Mouse (Mus musculus): ENCODE results near the gene Slc22a18. TPM values are rescaled to one million over a fixed set of nuclear protein-coding genes. Genes with fewer than 3 reads are reported as not detected.
A peak's percentile ranks its signal among the peaks of the same experiment; 100 is the strongest.

Slc22a18 gene
- 2.7 and 3.3 TPM in 2 replicates for polyA plus RNA-seq (2015; fragmentation: Nextera tagmentation; extraction: Ambion mirVana)

GRCm38 (mm10) chr7:143473347-143474101 lies at the start of gene Slc22a18:
Gene Slc22a18 (plus strand): TSS chr7:143473736.
- no peak for ATAC-seq (ENCODE audit: insufficient number of reproducible peaks, low FRiP score, low TSS enrichment, low read depth)
- H3K4me3 ChIP-seq, result peak within 1 kb of the TSS; percentile 16; the same call in 1 of the 2 replicates
- H3K4me2 ChIP-seq, result peak within 1 kb of the TSS; percentile 22
- no peak within 1 kb of the TSS for H3K9ac ChIP-seq
- no peaks in the 10 kb centered on the region; the same call in 1 of the 2 replicates for H3K27me3 ChIP-seq
- 27% methylated on average over 4 of the region's 4 CpGs for WGBS
- peaks cover 17% of the 10 kb centered on the region for H3K4me1 ChIP-seq
- H3K9me3 ChIP-seq, result no peaks in the 10 kb centered on the region
- no peaks in the 10 kb centered on the region for H3K36me3 ChIP-seq
- H3K27ac ChIP-seq, result no peak within 1 kb of the TSS

GRCm38 (mm10) chr7:143428142-143428813 lies 45.3 kb upstream of the Slc22a18 start:
- no peak overlapping the region for H3K9ac ChIP-seq
- ATAC-seq (ENCODE audit: insufficient number of reproducible peaks, low FRiP score, low TSS enrichment, low read depth), result no peak
- whole genome bisulfite sequencing, result 73% methylated on average over 23 of the region's 23 CpGs

GRCm38 (mm10) chr7:143428814-143429499 lies 44.6 kb upstream of the Slc22a18 start:
- Histone ChIP-seq H3K4me2 (no peak overlapping the region), H3K36me3 (no peaks in the 10 kb centered on the region), H3K9ac (no peak overlapping the region), H3K4me3 (no peak overlapping the region), H3K4me1 (peaks cover 7% of the 10 kb centered on the region; the same call in 1 of the 2 replicates), H3K27ac (no peak overlapping the region), H3K9me3 (no peaks in the 10 kb centered on the region), H3K27me3 (no peaks in the 10 kb centered on the region)
- WGBS, result 79% methylated on average over 2 of the region's 2 CpGs
- ATAC-seq (ENCODE audit: insufficient number of reproducible peaks, low FRiP score, low TSS enrichment, low read depth), result 0 out of 2 replicates have a peak, but pooled peaks have one; percentile 13

More at GRCm38 (mm10) chr7:143428142-143428813, 45.3 kb upstream of the Slc22a18 start:
- Histone ChIP-seq H3K9me3 (no peaks in the 10 kb centered on the region), H3K27me3 (no peaks in the 10 kb centered on the region), H3K4me2 (no peak overlapping the region), H3K4me3 (no peak overlapping the region), H3K4me1 (peaks cover 4% of the 10 kb centered on the region; the same call in 1 of the 2 replicates), H3K36me3 (no peaks in the 10 kb centered on the region), H3K27ac (no peak overlapping the region)

- no peak overlapping the region for H3K4me3 ChIP-seq
- H3K4me2 ChIP-seq, result no peak overlapping the region
- H3K27ac ChIP-seq, result no peak overlapping the region
- H3K4me1 ChIP-seq, result peaks cover 9% of the 10 kb centered on the region
- no peak for ATAC-seq (ENCODE audit: insufficient number of reproducible peaks, low FRiP score, low TSS enrichment, low read depth)
- H3K27me3 ChIP-seq, result no peaks in the 10 kb centered on the region
- H3K9ac ChIP-seq, result no peak overlapping the region
- no peaks in the 10 kb centered on the region for H3K36me3 ChIP-seq
- 81% methylated on average over 1 of the region's 1 CpGs for whole genome bisulfite sequencing
- H3K9me3 ChIP-seq, result no peaks in the 10 kb centered on the region
Observed at GRCm38 (mm10) chr7:143432631-143433030, 40.9 kb upstream of the Slc22a18 start.

- Histone ChIP-seq H3K9me3 (no peaks in the 10 kb centered on the region), H3K4me1 (peaks cover 15% of the 10 kb centered on the region), H3K9ac (no peak overlapping the region), H3K27ac (no peak overlapping the region), H3K4me2 (no peak overlapping the region), H3K36me3 (no peaks in the 10 kb centered on the region), H3K4me3 (no peak overlapping the region), H3K27me3 (no peaks in the 10 kb centered on the region)
- 44% methylated on average over 7 of the region's 7 CpGs for WGBS
- ATAC-seq (ENCODE audit: insufficient number of reproducible peaks, low FRiP score, low TSS enrichment, low read depth), result no peak
Observed at GRCm38 (mm10) chr7:143433331-143433730, 40.2 kb upstream of the Slc22a18 start.

- H3K27me3 ChIP-seq, result no peaks in the 10 kb centered on the region
- no peak for ATAC-seq (ENCODE audit: insufficient number of reproducible peaks, low FRiP score, low TSS enrichment, low read depth)
- H3K9ac ChIP-seq, result peak overlapping the region; percentile 50
- peak overlapping the region; percentile 88 for H3K4me2 ChIP-seq
- peak overlapping the region; percentile 45 for H3K4me3 ChIP-seq
- peaks cover 18% of the 10 kb centered on the region for H3K4me1 ChIP-seq
- WGBS, result 24% methylated on average over 18 of the region's 18 CpGs
- H3K27ac ChIP-seq, result peak overlapping the region; percentile 54; the same call in 1 of the 2 replicates
- no peaks in the 10 kb centered on the region for H3K9me3 ChIP-seq
- H3K36me3 ChIP-seq, result no peaks in the 10 kb centered on the region
Observed at GRCm38 (mm10) chr7:143437231-143437893, 36.2 kb upstream of the Slc22a18 start.

- WGBS, result 2% methylated on average over 55 of the region's 63 CpGs
- no peaks in the 10 kb centered on the region for H3K9me3 ChIP-seq
- 0 out of 2 replicates have a peak, but pooled peaks cover 3% of the 10 kb centered on the region for H3K27me3 ChIP-seq
- H3K4me3 ChIP-seq, result peak overlapping the region; percentile 45
- H3K36me3 ChIP-seq, result no peaks in the 10 kb centered on the region
- peak overlapping the region; percentile 50 for H3K9ac ChIP-seq
- H3K27ac ChIP-seq, result peak overlapping the region; percentile 54; the same call in 1 of the 2 replicates
- peaks cover 17% of the 10 kb centered on the region for H3K4me1 ChIP-seq
- peak overlapping the region; percentile 88 for H3K4me2 ChIP-seq
- no peak for ATAC-seq (ENCODE audit: insufficient number of reproducible peaks, low FRiP score, low TSS enrichment, low read depth)
Observed at GRCm38 (mm10) chr7:143437894-143438581, 35.5 kb upstream of the Slc22a18 start.

- H3K27me3 ChIP-seq, result peaks cover 9% of the 10 kb centered on the region; the same call in 1 of the 2 replicates
- H3K4me3 ChIP-seq, result no peak overlapping the region
- H3K4me1 ChIP-seq, result peaks cover 11% of the 10 kb centered on the region
- 79% methylated on average over 1 of the region's 1 CpGs for WGBS
- H3K27ac ChIP-seq, result no peak overlapping the region
- no peaks in the 10 kb centered on the region for H3K9me3 ChIP-seq
- no peak overlapping the region for H3K4me2 ChIP-seq
- no peak for ATAC-seq (ENCODE audit: insufficient number of reproducible peaks, low FRiP score, low TSS enrichment, low read depth)
- H3K36me3 ChIP-seq, result no peaks in the 10 kb centered on the region
- no peak overlapping the region for H3K9ac ChIP-seq
Observed at GRCm38 (mm10) chr7:143438965-143439364, 34.6 kb upstream of the Slc22a18 start.

- Histone ChIP-seq H3K4me2 (peak overlapping the region; percentile 75; the same call in 1 of the 2 replicates), H3K27me3 (peaks cover 32% of the 10 kb centered on the region), H3K36me3 (no peaks in the 10 kb centered on the region), H3K4me3 (0 out of 2 replicates have a peak overlapping the region, but pooled peaks have one; percentile 38), H3K9ac (no peak overlapping the region), H3K4me1 (peaks cover 31% of the 10 kb centered on the region), H3K9me3 (no peaks in the 10 kb centered on the region), H3K27ac (no peak overlapping the region)
- WGBS, result 49% methylated on average over 8 of the region's 8 CpGs
- no peak for ATAC-seq (ENCODE audit: insufficient number of reproducible peaks, low FRiP score, low TSS enrichment, low read depth)
Observed at GRCm38 (mm10) chr7:143444580-143444954, 29.0 kb upstream of the Slc22a18 start.

GRCm38 (mm10) chr7:143444955-143445648 lies 28.4 kb upstream of the Slc22a18 start:
- Histone ChIP-seq H3K4me2 (peak overlapping the region; percentile 75), H3K4me1 (peaks cover 31% of the 10 kb centered on the region), H3K9me3 (no peaks in the 10 kb centered on the region), H3K36me3 (no peaks in the 10 kb centered on the region), H3K27me3 (peaks cover 32% of the 10 kb centered on the region), H3K4me3 (peak overlapping the region; percentile 38), H3K27ac (no peak overlapping the region), H3K9ac (peak overlapping the region; percentile 38; the same call in 1 of the 2 replicates)
- ATAC-seq (ENCODE audit: insufficient number of reproducible peaks, low FRiP score, low TSS enrichment, low read depth), result no peak
- WGBS, result 4% methylated on average over 55 of the region's 55 CpGs
